20 mouse cellular contexts compared by ENCODE assay signal in genomic region chr13:119147701-119148100, GRCm38 (mm10).
DNase-seq lines count a peak whose midpoint lies in the region; TF ChIP-seq lines count a peak whose summit lies in the region.
"Had no signal": no experiment of that assay in that cellular context is flagged by ENCODE, and none has a peak within 500 bp of the region (broad histone marks: within the 10 kb centered on the region; RNA-seq: fewer than 3 reads in every experiment).

No protein-coding gene starts in this region.

- H3K27ac ChIP-seq in embryonic fibroblast, embryonic 13.5 days (ENCODE audit: insufficient read depth, low read length): peak overlapping the region; percentile 34; the same call in 1 of the 2 replicates
- H3K27ac ChIP-seq: embryonic facial prominence, embryonic 12.5 days; embryonic facial prominence, embryonic 15.5 days; forebrain, embryonic 13.5 days; forebrain, embryonic 15.5 days had no signal

- peaks cover 12% of the 10 kb centered on the region; the same call in 1 of the 2 replicates for H3K4me1 ChIP-seq in embryonic fibroblast, embryonic 13.5 days (ENCODE audit: control insufficient read depth, insufficient read depth, low read length)
- H3K4me1 ChIP-seq in lung, adult 2 months (ENCODE audit: control insufficient read depth, insufficient read depth, low read length): no peaks in the 10 kb centered on the region
- H3K4me1 ChIP-seq: embryonic facial prominence, embryonic 12.5 days; embryonic facial prominence, embryonic 15.5 days; forebrain, embryonic 13.5 days; forebrain, embryonic 15.5 days had no signal

- DNase-seq in 3T3-L1 (ENCODE audit: low read depth, low spot score) (peak; percentile 60), NIH3T3 (ENCODE audit: low read depth) (peak; percentile 63)
- no peak for DNase-seq in lung, adult 2 months
- DNase-seq in embryo, embryonic 10 days (ENCODE audit: low spot score): no peak
- DNase-seq: adrenal gland, adult 2 months; adrenal gland, postnatal 10 days; adrenal gland, postnatal 25 days; B cell, adult 2 months; cerebellum, adult 11-12 months; cerebellum, adult 2 months; cerebellum, adult 9-10 months; cerebellum, postnatal 10 days; cerebellum, postnatal 25 days; embryo, embryonic 11 days; forebrain, postnatal 0 days had no signal

- TF ChIP-seq CTCF in embryonic fibroblast, embryonic 13.5 days (IDR thresholded peaks at IDR 0.05; ENCODE audit: borderline replicate concordance, insufficient read depth, low read length): no peak
- TF ChIP-seq CTCF in lung, adult 2 months (IDR thresholded peaks at IDR 0.05; ENCODE audit: insufficient read depth, low read length): no peak

- no peak overlapping the region for H3K4me3 ChIP-seq in embryonic fibroblast, embryonic 13.5 days (ENCODE audit: insufficient read depth, low read length)
- H3K4me3 ChIP-seq in lung, adult 2 months (replicated peaks; ENCODE audit: extremely low read depth, low read depth, low read length): no peak overlapping the region
- H3K4me3 ChIP-seq: embryonic facial prominence, embryonic 12.5 days; embryonic facial prominence, embryonic 15.5 days; forebrain, embryonic 13.5 days; forebrain, embryonic 15.5 days had no signal

- no peak for TF ChIP-seq POLR2A in embryonic fibroblast, embryonic 13.5 days (IDR thresholded peaks at IDR 0.05; ENCODE audit: low read depth, low read length)
- no peak for TF ChIP-seq POLR2A in lung, adult 2 months (IDR thresholded peaks at IDR 0.05; ENCODE audit: borderline replicate concordance, extremely low read depth, low read depth, low read length)

- 79% methylated on average over 3 of the region's 3 CpGs for WGBS in lung, adult 2 months

Comparison
In these comparisons a context has a peak if more than half of its experiments do, and no peak if none do; other contexts are left out.
1. DNase-seq: peak in 3T3-L1 (single experiment) and NIH3T3 (single experiment); none in lung, adult 2 months (single experiment) and embryo, embryonic 10 days (single experiment).